Mouse (Mus musculus): Measurements from ENCODE around the gene Dph7. TPM values are rescaled to one million over a fixed set of nuclear protein-coding genes. Genes with fewer than 3 reads are reported as not detected.
A peak's percentile ranks its signal among the peaks of the same experiment; 100 is the strongest.

Dph7 gene
- total RNA-seq, 1 experiment: 23.7 TPM

DNA sequence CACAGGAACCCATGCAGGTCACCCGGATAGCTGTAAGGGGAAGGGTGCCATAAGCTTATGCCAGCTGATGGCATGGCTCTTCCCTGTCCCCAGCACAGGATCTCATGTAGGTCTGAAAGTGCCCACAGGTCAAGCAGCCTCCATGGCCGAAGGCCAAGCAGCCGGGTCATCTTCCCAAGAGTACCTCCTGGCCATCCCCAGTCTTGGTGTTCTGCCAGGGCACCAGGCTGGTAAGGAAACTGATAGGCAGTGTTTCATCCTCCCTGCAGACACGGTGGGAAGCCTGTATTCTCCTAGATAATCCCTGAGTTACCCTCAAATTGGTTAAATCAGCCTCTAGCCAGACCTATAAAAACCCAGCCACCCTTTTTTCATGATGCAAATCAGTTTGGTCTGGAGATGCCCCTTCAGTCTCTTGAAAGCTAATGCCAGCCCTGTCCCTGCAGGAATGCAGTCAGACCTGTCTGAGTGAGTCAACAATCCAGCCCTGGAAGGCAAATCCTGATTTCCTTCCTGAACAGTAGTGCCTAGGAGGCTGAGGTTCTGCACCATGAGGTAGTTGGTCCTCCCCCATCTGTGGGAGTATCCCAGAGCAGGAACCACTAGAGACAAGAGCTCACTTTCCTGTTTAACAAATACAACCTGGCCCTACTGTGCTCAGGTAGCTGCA, 34.3 kb upstream of the Dph7 start:
- no peak overlapping the region for H3K4me3 ChIP-seq (ENCODE audit: insufficient read depth in 1 of 2, low read depth in 1 of 2, low read length in 2 of 2, poor library complexity in 1 of 2, severe bottlenecking in 1 of 2)
- H3K9me3 ChIP-seq (ENCODE audit: control insufficient read depth, insufficient read depth, low read depth, low read length): no peaks in the 10 kb centered on the region
- peaks cover 4% of the 10 kb centered on the region; the same call in 1 of the 2 replicates for H3K36me3 ChIP-seq (ENCODE audit: control insufficient read depth, insufficient read depth, low read length, poor library complexity, severe bottlenecking)
- H3K27ac ChIP-seq (ENCODE audit: insufficient read depth, low read depth, low read length, poor library complexity, severe bottlenecking): peak overlapping the region; percentile 66; the same call in 1 of the 2 replicates
- TF ChIP-seq ZNF384 (IDR thresholded peaks at IDR 0.05; ENCODE audit: low read depth, low read length) (no peak), ZC3H11A (IDR thresholded peaks at IDR 0.05; ENCODE audit: borderline replicate concordance, low read depth, low read length) (no peak), HCFC1 (IDR thresholded peaks at IDR 0.05; ENCODE audit: borderline replicate concordance, insufficient read depth, low read length) (no peak)
- no peak for DNase-seq (ENCODE audit: low read depth, low spot score)
- in situ Hi-C loops (cut with MboI; ENCODE audit: low sequenced_read_pairs in 2 of 2, unreplicated experiment in 2 of 2): no loop called here
- peaks cover 1 to 12% of the 10 kb centered on the region in 2 experiments; a peak in 1 of 4 replicates for H3K4me1 ChIP-seq (ENCODE audit: control insufficient read depth in 2 of 2, insufficient read depth in 2 of 2, low read length in 2 of 2, poor library complexity in 1 of 2)
- H3K9ac ChIP-seq (ENCODE audit: insufficient read depth, low read depth, low read length, poor library complexity, severe bottlenecking): 0 out of 2 replicates have a peak overlapping the region, but pooled peaks have one; percentile 3

DNA sequence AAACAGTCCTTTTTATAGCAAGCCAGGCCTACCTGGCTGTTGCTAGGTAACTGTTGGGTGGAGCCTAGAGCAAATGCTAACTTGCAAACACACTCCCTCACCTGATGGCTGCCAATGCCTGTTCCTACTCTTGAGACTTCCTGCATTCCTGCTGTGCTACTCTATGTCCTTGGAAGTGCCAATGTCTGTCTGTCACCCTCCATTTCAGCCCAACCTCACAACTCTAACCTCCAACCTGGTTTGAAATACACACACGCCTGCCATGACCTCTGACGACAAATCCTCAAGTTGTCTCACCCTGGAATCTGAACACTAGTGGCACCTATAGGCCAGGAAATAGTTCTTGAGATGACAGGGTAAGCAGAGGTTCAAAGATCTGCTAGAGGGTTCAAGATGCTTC, 33.1 kb upstream of the Dph7 start:
- peaks cover 1 to 12% of the 10 kb centered on the region in 2 experiments; a peak in 1 of 4 replicates for H3K4me1 ChIP-seq (ENCODE audit: control insufficient read depth in 2 of 2, insufficient read depth in 2 of 2, low read length in 2 of 2, poor library complexity in 1 of 2)
- H3K9ac ChIP-seq (ENCODE audit: insufficient read depth, low read depth, low read length, poor library complexity, severe bottlenecking): no peak overlapping the region
- H3K36me3 ChIP-seq (ENCODE audit: control insufficient read depth, insufficient read depth, low read length, poor library complexity, severe bottlenecking): peaks cover 4% of the 10 kb centered on the region; the same call in 1 of the 2 replicates
- TF ChIP-seq ZNF384 (IDR thresholded peaks at IDR 0.05; ENCODE audit: low read depth, low read length): no peak
- TF ChIP-seq CHD2 (IDR thresholded peaks at IDR 0.05; ENCODE audit: low read depth, low read length): no peak
- no peak for TF ChIP-seq ZC3H11A (IDR thresholded peaks at IDR 0.05; ENCODE audit: borderline replicate concordance, low read depth, low read length)
- no peak for TF ChIP-seq HCFC1 (IDR thresholded peaks at IDR 0.05; ENCODE audit: borderline replicate concordance, insufficient read depth, low read length)
- no peak for TF ChIP-seq MAFK (IDR thresholded peaks at IDR 0.05; ENCODE audit: insufficient read depth, low read depth, low read length)
- no peak overlapping the region for H3K4me3 ChIP-seq (ENCODE audit: insufficient read depth in 1 of 2, low read depth in 1 of 2, low read length in 2 of 2, poor library complexity in 1 of 2, severe bottlenecking in 1 of 2)
- in situ Hi-C loops (cut with MboI; ENCODE audit: low sequenced_read_pairs in 2 of 2, unreplicated experiment in 2 of 2): no loop called here
- H3K9me3 ChIP-seq (ENCODE audit: control insufficient read depth, insufficient read depth, low read depth, low read length): no peaks in the 10 kb centered on the region
- no peak for DNase-seq (ENCODE audit: low read depth, low spot score)
- H3K27ac ChIP-seq (ENCODE audit: insufficient read depth, low read depth, low read length, poor library complexity, severe bottlenecking): no peak overlapping the region

DNA sequence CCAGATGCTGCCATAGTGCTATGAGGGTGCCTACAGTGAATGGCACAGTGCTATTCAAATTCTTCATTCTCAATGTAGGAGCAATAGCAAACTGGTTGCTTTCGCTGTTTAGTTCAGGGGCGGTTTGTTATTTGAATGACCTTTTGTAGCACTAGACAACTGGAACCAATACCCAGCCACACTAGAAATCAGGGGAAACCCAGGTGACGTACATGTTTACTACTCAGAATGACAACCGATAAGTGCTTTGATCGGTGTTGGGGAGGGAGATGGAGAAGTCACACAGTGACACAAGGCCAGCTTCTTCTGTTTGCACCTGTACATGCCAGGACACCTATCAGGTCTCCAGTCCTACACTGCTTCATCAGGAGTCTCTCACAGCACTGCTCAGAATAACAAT, 32.6 kb upstream of the Dph7 start:
- Histone ChIP-seq H3K36me3 (ENCODE audit: control insufficient read depth, insufficient read depth, low read length, poor library complexity, severe bottlenecking) (peaks cover 4% of the 10 kb centered on the region; the same call in 1 of the 2 replicates), H3K4me1 (ENCODE audit: control insufficient read depth in 2 of 2, insufficient read depth in 2 of 2, low read length in 2 of 2, poor library complexity in 1 of 2) (peaks cover 1 to 12% of the 10 kb centered on the region in 2 experiments; a peak in 1 of 4 replicates), H3K27ac (ENCODE audit: insufficient read depth, low read depth, low read length, poor library complexity, severe bottlenecking) (no peak overlapping the region; the same call in 1 of the 2 replicates), H3K9me3 (ENCODE audit: control insufficient read depth, insufficient read depth, low read depth, low read length) (no peaks in the 10 kb centered on the region), H3K4me3 (ENCODE audit: insufficient read depth in 1 of 2, low read depth in 1 of 2, low read length in 2 of 2, poor library complexity in 1 of 2, severe bottlenecking in 1 of 2) (no peak overlapping the region), H3K9ac (ENCODE audit: insufficient read depth, low read depth, low read length, poor library complexity, severe bottlenecking) (no peak overlapping the region)
- in situ Hi-C loops (cut with MboI; ENCODE audit: low sequenced_read_pairs in 2 of 2, unreplicated experiment in 2 of 2): no loop called here
- TF ChIP-seq ZC3H11A (IDR thresholded peaks at IDR 0.05; ENCODE audit: borderline replicate concordance, low read depth, low read length) (no peak), HCFC1 (IDR thresholded peaks at IDR 0.05; ENCODE audit: borderline replicate concordance, insufficient read depth, low read length) (no peak), CHD2 (IDR thresholded peaks at IDR 0.05; ENCODE audit: low read depth, low read length) (no peak)
- no peak for DNase-seq (ENCODE audit: low read depth, low spot score)

DNA sequence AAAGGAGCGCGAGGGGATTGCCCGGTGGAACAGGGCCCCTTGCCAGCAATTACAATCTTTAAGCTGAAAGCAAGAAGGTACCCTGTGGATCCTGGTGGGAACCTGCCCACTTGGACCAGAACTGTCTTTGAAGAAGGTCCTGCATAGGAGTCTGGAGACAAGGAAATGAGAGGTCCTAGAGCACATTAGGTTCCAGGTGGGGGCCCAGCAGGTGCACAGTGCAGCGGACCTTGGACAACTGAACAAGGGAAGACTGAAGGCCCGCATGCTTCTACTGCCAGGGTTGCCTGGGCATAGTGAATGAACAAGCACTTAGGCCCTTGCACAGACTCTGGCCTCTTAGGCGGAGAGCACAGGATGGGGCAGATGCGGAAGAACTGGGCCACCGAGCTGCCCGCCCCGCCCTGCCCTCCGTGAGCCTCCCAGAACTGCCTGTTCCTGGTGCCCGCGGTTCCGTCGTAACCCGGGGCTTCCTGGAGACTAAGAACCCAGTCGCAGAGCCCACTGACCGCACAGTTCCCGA, 27.7 kb upstream of the Dph7 start:
- no peaks in the 10 kb centered on the region for H3K9me3 ChIP-seq (ENCODE audit: control insufficient read depth, insufficient read depth, low read depth, low read length)
- no peaks in the 10 kb centered on the region for H3K36me3 ChIP-seq (ENCODE audit: control insufficient read depth, insufficient read depth, low read length, poor library complexity, severe bottlenecking)
- H3K4me1 ChIP-seq (ENCODE audit: control insufficient read depth in 2 of 2, insufficient read depth in 2 of 2, low read length in 2 of 2, poor library complexity in 1 of 2): peaks cover 0 to 5% of the 10 kb centered on the region in 2 experiments; a peak in 1 of 4 replicates
- in situ Hi-C loops (cut with MboI; ENCODE audit: low sequenced_read_pairs in 2 of 2, unreplicated experiment in 2 of 2): no loop called here
- no peak for DNase-seq (ENCODE audit: low read depth, low spot score)
- peak overlapping the region; percentile 90 for H3K9ac ChIP-seq (ENCODE audit: insufficient read depth, low read depth, low read length, poor library complexity, severe bottlenecking)
- H3K4me3 ChIP-seq (ENCODE audit: insufficient read depth in 1 of 2, low read depth in 1 of 2, low read length in 2 of 2, poor library complexity in 1 of 2, severe bottlenecking in 1 of 2): peak overlapping the region; percentile 89 to 90
- peak overlapping the region; percentile 31; the same call in 1 of the 2 replicates for H3K27ac ChIP-seq (ENCODE audit: insufficient read depth, low read depth, low read length, poor library complexity, severe bottlenecking)
- no peak for TF ChIP-seq MAFK (IDR thresholded peaks at IDR 0.05; ENCODE audit: insufficient read depth, low read depth, low read length)
- no peak for TF ChIP-seq ZC3H11A (IDR thresholded peaks at IDR 0.05; ENCODE audit: borderline replicate concordance, low read depth, low read length)
- TF ChIP-seq CHD2 (IDR thresholded peaks at IDR 0.05; ENCODE audit: low read depth, low read length): no peak
- TF ChIP-seq ZNF384 (IDR thresholded peaks at IDR 0.05; ENCODE audit: low read depth, low read length): no peak
- TF ChIP-seq HCFC1 (IDR thresholded peaks at IDR 0.05; ENCODE audit: borderline replicate concordance, insufficient read depth, low read length): no peak
